Mouse (Mus musculus): ENCODE measurements around the gene Ifna7.
"Not testable (repeated sequence)": the region's sequence is repeated elsewhere in the genome, so short reads cannot be mapped to it uniquely, and the experiment has no call there.

DNA sequence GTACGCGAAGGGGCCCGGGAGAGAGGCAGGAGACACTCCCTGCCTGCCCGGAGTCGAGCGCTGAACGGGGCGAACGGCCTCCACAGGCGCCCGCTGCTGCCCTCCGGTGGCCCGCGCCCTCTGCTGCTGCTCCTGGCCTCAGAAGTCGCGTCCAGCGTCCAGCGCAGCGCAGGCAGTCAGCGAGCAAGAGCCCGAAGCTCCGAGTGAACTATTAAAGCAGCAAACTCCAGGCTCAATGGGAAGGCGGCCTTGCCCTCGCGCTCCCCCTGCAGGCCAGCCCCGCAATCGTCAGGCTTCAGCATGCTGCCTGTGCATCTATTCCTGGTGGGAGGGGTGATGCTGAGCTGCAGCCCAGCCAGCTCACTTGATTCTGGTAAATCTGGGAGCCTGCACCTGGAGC lies 30.6 kb upstream of the Ifna7 start, which contains the start of gene Gm13276:
- not testable (repeated sequence) for TF ChIP-seq CTCF (IDR thresholded peaks at IDR 0.05); POLR2A (IDR thresholded peaks at IDR 0.05; ENCODE audit: insufficient read depth, low read depth, low read length)
